Mouse (Mus musculus): Measurements from ENCODE around the gene Rab3gap2. TPM values are rescaled to one million over a fixed set of nuclear protein-coding genes. Genes with fewer than 3 reads are reported as not detected.

The Rab3gap2 gene
- polyA plus RNA-seq, 1 experiment from 2014 or later, result 24.0 TPM

GRCm38 (mm10) chr1:185270403-185271097 lies 66.6 kb downstream of the Rab3gap2 start:
- Histone ChIP-seq H3K36me3 (ENCODE audit: control insufficient read depth, insufficient read depth, low read length) (peaks cover 22% of the 10 kb centered on the region; the same call in 1 of the 2 replicates), H3K27ac (ENCODE audit: low read length) (0 out of 2 replicates have a peak overlapping the region, but pooled peaks have one; percentile 6), H3K4me3 (replicated peaks; ENCODE audit: low read length) (no peak overlapping the region), H3K9ac (ENCODE audit: low read length) (no peak overlapping the region), H3K4me1 (ENCODE audit: control insufficient read depth, insufficient read depth, low read length) (0 out of 2 replicates have a peak, but pooled peaks cover 2% of the 10 kb centered on the region), H3K4me2 (ENCODE audit: low read depth, low read length) (no peak overlapping the region), H3K9me3 (replicated peaks; ENCODE audit: control insufficient read depth, low read length) (no peaks in the 10 kb centered on the region), H3K27me3 (ENCODE audit: control insufficient read depth, insufficient read depth, low read length) (no peaks in the 10 kb centered on the region)
- peak; percentile 26; the same call in 1 of the 2 replicates for ATAC-seq (ENCODE audit: insufficient read depth, low FRiP score)
- WGBS, result 85% methylated on average over 8 of the region's 8 CpGs

DNA sequence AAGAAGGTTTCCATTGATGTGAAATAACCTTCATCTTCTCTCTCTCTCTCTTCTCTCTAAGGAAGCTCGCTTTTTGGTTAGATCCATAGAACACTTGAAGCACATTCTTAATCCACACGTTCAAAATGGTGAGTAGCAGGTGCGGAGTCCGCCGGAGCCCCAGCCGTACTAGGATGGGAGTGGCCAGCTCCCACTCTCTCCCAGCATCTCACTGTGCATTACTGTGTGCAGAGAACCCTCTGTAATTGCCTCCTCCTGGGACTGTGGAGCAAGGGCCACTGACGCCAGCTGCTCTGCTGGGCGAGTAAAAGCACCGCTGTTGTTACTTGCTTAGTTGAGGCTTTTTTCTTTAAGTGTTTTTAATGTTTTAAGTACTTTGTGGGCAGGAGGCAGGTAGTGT lies 67.5 kb downstream of the Rab3gap2 start:
- no peak overlapping the region for H3K27ac ChIP-seq (ENCODE audit: low read length)
- H3K9me3 ChIP-seq (replicated peaks; ENCODE audit: control insufficient read depth, low read length), result no peaks in the 10 kb centered on the region
- WGBS, result 89% methylated on average over 9 of the region's 9 CpGs
- ATAC-seq (ENCODE audit: insufficient read depth, low FRiP score), result no peak
- no peak overlapping the region for H3K4me3 ChIP-seq (replicated peaks; ENCODE audit: low read length)
- no peak overlapping the region for H3K4me2 ChIP-seq (ENCODE audit: low read depth, low read length)
- H3K27me3 ChIP-seq (ENCODE audit: control insufficient read depth, insufficient read depth, low read length), result no peaks in the 10 kb centered on the region
- H3K4me1 ChIP-seq (ENCODE audit: control insufficient read depth, insufficient read depth, low read length), result 0 out of 2 replicates have a peak, but pooled peaks cover 2% of the 10 kb centered on the region
- no peak overlapping the region for H3K9ac ChIP-seq (ENCODE audit: low read length)
- peaks cover 27% of the 10 kb centered on the region; the same call in 1 of the 2 replicates for H3K36me3 ChIP-seq (ENCODE audit: control insufficient read depth, insufficient read depth, low read length)

- H3K27me3 ChIP-seq (ENCODE audit: control insufficient read depth, insufficient read depth, low read length), result no peaks in the 10 kb centered on the region
- no peak overlapping the region for H3K27ac ChIP-seq (ENCODE audit: low read length)
- peaks cover 39% of the 10 kb centered on the region; the same call in 1 of the 2 replicates for H3K36me3 ChIP-seq (ENCODE audit: control insufficient read depth, insufficient read depth, low read length)
- 81% methylated on average over 5 of the region's 5 CpGs for WGBS
- no peak overlapping the region for H3K4me3 ChIP-seq (replicated peaks; ENCODE audit: low read length)
- H3K4me2 ChIP-seq (ENCODE audit: low read depth, low read length), result no peak overlapping the region
- H3K9ac ChIP-seq (ENCODE audit: low read length), result no peak overlapping the region
- 0 out of 2 replicates have a peak, but pooled peaks cover 2% of the 10 kb centered on the region for H3K4me1 ChIP-seq (ENCODE audit: control insufficient read depth, insufficient read depth, low read length)
- H3K9me3 ChIP-seq (replicated peaks; ENCODE audit: control insufficient read depth, low read length), result no peaks in the 10 kb centered on the region
- ATAC-seq (ENCODE audit: insufficient read depth, low FRiP score), result no peak
These were observed 71.1 kb downstream of the Rab3gap2 start for GRCm38 (mm10) chr1:185274819-185275545.

DNA sequence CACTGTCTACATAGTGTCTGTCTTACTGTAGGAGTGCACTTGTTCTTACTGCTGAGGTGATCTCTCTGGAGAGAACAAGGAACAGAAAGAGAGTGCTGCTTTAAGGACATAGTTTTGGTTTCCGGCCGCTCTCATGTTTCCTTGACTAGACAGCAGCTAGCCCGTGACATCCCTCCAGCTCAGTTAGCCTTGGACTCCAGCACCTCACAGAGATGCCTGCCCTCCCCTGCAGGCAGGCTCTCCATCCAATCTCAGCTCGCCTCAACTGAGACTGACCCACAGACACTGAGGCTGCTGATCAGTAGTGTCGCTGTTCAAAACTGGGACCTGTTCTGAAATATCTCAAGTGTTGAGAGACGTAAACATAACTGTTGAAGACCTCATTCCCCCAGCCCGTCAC lies 72.1 kb downstream of the Rab3gap2 start:
- peaks cover 47% of the 10 kb centered on the region for H3K36me3 ChIP-seq (ENCODE audit: control insufficient read depth, insufficient read depth, low read length)
- H3K9me3 ChIP-seq (replicated peaks; ENCODE audit: control insufficient read depth, low read length), result no peaks in the 10 kb centered on the region
- H3K4me3 ChIP-seq (replicated peaks; ENCODE audit: low read length), result no peak overlapping the region
- no peak for ATAC-seq (ENCODE audit: insufficient read depth, low FRiP score)
- H3K4me2 ChIP-seq (ENCODE audit: low read depth, low read length), result no peak overlapping the region
- no peaks in the 10 kb centered on the region for H3K27me3 ChIP-seq (ENCODE audit: control insufficient read depth, insufficient read depth, low read length)
- 90% methylated on average over 7 of the region's 7 CpGs for WGBS
- no peaks in the 10 kb centered on the region for H3K4me1 ChIP-seq (ENCODE audit: control insufficient read depth, insufficient read depth, low read length)
- H3K27ac ChIP-seq (ENCODE audit: low read length), result no peak overlapping the region
- H3K9ac ChIP-seq (ENCODE audit: low read length), result no peak overlapping the region

GRCm38 (mm10) chr1:185277022-185277421 lies 73.1 kb downstream of the Rab3gap2 start:
- H3K27me3 ChIP-seq (ENCODE audit: control insufficient read depth, insufficient read depth, low read length), result no peaks in the 10 kb centered on the region
- H3K4me2 ChIP-seq (ENCODE audit: low read depth, low read length), result no peak overlapping the region
- peaks cover 45% of the 10 kb centered on the region for H3K36me3 ChIP-seq (ENCODE audit: control insufficient read depth, insufficient read depth, low read length)
- H3K4me3 ChIP-seq (replicated peaks; ENCODE audit: low read length), result no peak overlapping the region
- H3K9ac ChIP-seq (ENCODE audit: low read length), result no peak overlapping the region
- no peaks in the 10 kb centered on the region for H3K9me3 ChIP-seq (replicated peaks; ENCODE audit: control insufficient read depth, low read length)
- no peak overlapping the region for H3K27ac ChIP-seq (ENCODE audit: low read length)
- no peak for ATAC-seq (ENCODE audit: insufficient read depth, low FRiP score)
- WGBS, result 81% methylated on average over 11 of the region's 11 CpGs
- H3K4me1 ChIP-seq (ENCODE audit: control insufficient read depth, insufficient read depth, low read length), result no peaks in the 10 kb centered on the region

DNA sequence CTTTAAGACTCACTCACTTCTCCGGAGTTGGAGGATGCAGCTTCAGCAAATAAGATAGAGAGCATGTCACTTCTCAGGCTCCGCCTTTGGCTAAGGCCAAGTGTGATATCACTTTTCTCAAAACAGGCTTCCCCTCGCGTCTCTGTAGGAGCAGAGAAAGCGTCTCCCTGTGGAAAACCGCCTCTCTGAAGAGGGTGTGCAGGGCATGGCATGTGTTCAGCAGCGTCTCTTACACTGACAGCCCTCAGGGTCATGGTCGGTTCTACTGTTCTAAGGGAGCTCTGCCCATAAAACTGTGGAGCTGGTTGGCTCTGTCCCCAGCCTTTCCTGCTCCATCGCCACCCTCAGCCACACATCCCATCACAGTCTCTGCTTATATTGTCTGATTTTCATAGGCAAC lies 75.4 kb downstream of the Rab3gap2 start:
- Histone ChIP-seq H3K9me3 (replicated peaks; ENCODE audit: control insufficient read depth, low read length) (no peaks in the 10 kb centered on the region), H3K36me3 (ENCODE audit: control insufficient read depth, insufficient read depth, low read length) (peaks cover 46% of the 10 kb centered on the region), H3K9ac (ENCODE audit: low read length) (no peak overlapping the region), H3K4me2 (ENCODE audit: low read depth, low read length) (no peak overlapping the region), H3K27ac (ENCODE audit: low read length) (no peak overlapping the region), H3K4me1 (ENCODE audit: control insufficient read depth, insufficient read depth, low read length) (no peaks in the 10 kb centered on the region), H3K27me3 (ENCODE audit: control insufficient read depth, insufficient read depth, low read length) (no peaks in the 10 kb centered on the region), H3K4me3 (replicated peaks; ENCODE audit: low read length) (no peak overlapping the region)
- 69% methylated on average over 9 of the region's 9 CpGs for WGBS
- ATAC-seq (ENCODE audit: insufficient read depth, low FRiP score), result no peak

GRCm38 (mm10) chr1:185280616-185281015 lies 76.7 kb downstream of the Rab3gap2 start:
- WGBS, result 91% methylated on average over 4 of the region's 4 CpGs

GRCm38 (mm10) chr1:185282846-185283245 lies 78.9 kb downstream of the Rab3gap2 start:
- H3K27ac ChIP-seq (ENCODE audit: low read length), result no peak overlapping the region
- H3K4me1 ChIP-seq (ENCODE audit: control insufficient read depth, insufficient read depth, low read length), result no peaks in the 10 kb centered on the region
- ATAC-seq (ENCODE audit: insufficient read depth, low FRiP score), result peak; percentile 87; the same call in 1 of the 2 replicates
- H3K27me3 ChIP-seq (ENCODE audit: control insufficient read depth, insufficient read depth, low read length), result no peaks in the 10 kb centered on the region
- no peak overlapping the region for H3K4me3 ChIP-seq (replicated peaks; ENCODE audit: low read length)
- peaks cover 58% of the 10 kb centered on the region for H3K36me3 ChIP-seq (ENCODE audit: control insufficient read depth, insufficient read depth, low read length)
- 83% methylated on average over 11 of the region's 11 CpGs for WGBS
- no peak overlapping the region for H3K4me2 ChIP-seq (ENCODE audit: low read depth, low read length)
- no peaks in the 10 kb centered on the region for H3K9me3 ChIP-seq (replicated peaks; ENCODE audit: control insufficient read depth, low read length)
- H3K9ac ChIP-seq (ENCODE audit: low read length), result no peak overlapping the region

More at GRCm38 (mm10) chr1:185280616-185281015, 76.7 kb downstream of the Rab3gap2 start:
- Histone ChIP-seq H3K4me2 (ENCODE audit: low read depth, low read length) (no peak overlapping the region), H3K4me3 (replicated peaks; ENCODE audit: low read length) (no peak overlapping the region), H3K9ac (ENCODE audit: low read length) (no peak overlapping the region), H3K27me3 (ENCODE audit: control insufficient read depth, insufficient read depth, low read length) (no peaks in the 10 kb centered on the region), H3K27ac (ENCODE audit: low read length) (no peak overlapping the region), H3K36me3 (ENCODE audit: control insufficient read depth, insufficient read depth, low read length) (peaks cover 51% of the 10 kb centered on the region), H3K4me1 (ENCODE audit: control insufficient read depth, insufficient read depth, low read length) (no peaks in the 10 kb centered on the region), H3K9me3 (replicated peaks; ENCODE audit: control insufficient read depth, low read length) (no peaks in the 10 kb centered on the region)
- ATAC-seq (ENCODE audit: insufficient read depth, low FRiP score), result no peak

GRCm38 (mm10) chr1:185283247-185283646 lies 79.3 kb downstream of the Rab3gap2 start:
- Histone ChIP-seq H3K36me3 (ENCODE audit: control insufficient read depth, insufficient read depth, low read length) (peaks cover 59% of the 10 kb centered on the region), H3K4me2 (ENCODE audit: low read depth, low read length) (no peak overlapping the region), H3K27ac (ENCODE audit: low read length) (no peak overlapping the region), H3K27me3 (ENCODE audit: control insufficient read depth, insufficient read depth, low read length) (no peaks in the 10 kb centered on the region), H3K9me3 (replicated peaks; ENCODE audit: control insufficient read depth, low read length) (no peaks in the 10 kb centered on the region), H3K4me1 (ENCODE audit: control insufficient read depth, insufficient read depth, low read length) (no peaks in the 10 kb centered on the region), H3K9ac (ENCODE audit: low read length) (no peak overlapping the region), H3K4me3 (replicated peaks; ENCODE audit: low read length) (no peak overlapping the region)
- no peak for ATAC-seq (ENCODE audit: insufficient read depth, low FRiP score)
- 91% methylated on average over 15 of the region's 15 CpGs for WGBS

Measured in stomach, embryonic 16.5 days (tissue).